Mouse (Mus musculus) ES-E14 (cell line): Measurements from ENCODE around the gene Nup188. TPM values are rescaled to one million over a fixed set of nuclear protein-coding genes. Genes with fewer than 3 reads are reported as not detected.

Source experiments
- DNase-seq: peaks from one replicate; pipeline ENCODE4 v3.0.0-alpha.2; 2013; ENCODE audit warnings: low read depth, low spot score
- H3K27ac ChIP-seq: 2 replicates; pipeline ENCODE4 v1.5.1; 2012; ENCODE audit warnings: low read depth, mild to moderate bottlenecking, low read length, moderate library complexity, mixed read lengths; ENCODE audit not compliant: poor library complexity, insufficient read depth, severe bottlenecking
- H3K36me3 ChIP-seq: 2 replicates; pipeline ENCODE4 v1.6.1; 2012; ENCODE audit warnings: mild to moderate bottlenecking, low read length, moderate library complexity, mixed read lengths; ENCODE audit not compliant: control insufficient read depth, poor library complexity, insufficient read depth, severe bottlenecking
- H3K4me1 ChIP-seq, 2 experiments: fragments of 150-350 bp in 1 of 2; sonication (generic) in 1 of 2; 2 replicates each; pipeline ENCODE4 v1.6.1; 2012; ENCODE audit warnings: low read length in 2 of 2, mild to moderate bottlenecking in 1 of 2, mixed read lengths in 1 of 2; ENCODE audit not compliant: control insufficient read depth in 2 of 2, insufficient read depth in 2 of 2, poor library complexity in 1 of 2
- H3K4me3 ChIP-seq, 2 experiments: fragments of 150-350 bp in 1 of 2; sonication (generic) in 1 of 2; 2 replicates each; pipeline ENCODE4 v1.5.1; 2012; ENCODE audit warnings: low read length in 2 of 2, low read depth in 1 of 2, mild to moderate bottlenecking in 1 of 2, mixed read lengths in 1 of 2; ENCODE audit not compliant: insufficient read depth in 1 of 2, poor library complexity in 1 of 2, severe bottlenecking in 1 of 2
- H3K9ac ChIP-seq: 2 replicates; pipeline ENCODE4 v1.6.1; 2012; ENCODE audit warnings: low read depth, mild to moderate bottlenecking, low read length, mixed read lengths; ENCODE audit not compliant: poor library complexity, insufficient read depth, severe bottlenecking
- H3K9me3 ChIP-seq: fragments of 150-350 bp; sonication (generic); 2 replicates; pipeline ENCODE4 v1.6.1; 2012; ENCODE audit warnings: low read depth, mild to moderate bottlenecking, low read length; ENCODE audit not compliant: control insufficient read depth, insufficient read depth
- CHD2 ChIP-seq: IDR thresholded peaks from 2 replicates; pipeline ENCODE4 v1.6.1; 2014; ENCODE audit warnings: mild to moderate bottlenecking, low read depth, low read length, inconsistent platforms
- HCFC1 ChIP-seq: IDR thresholded peaks from 2 replicates; pipeline ENCODE4 v1.6.1; 2012; ENCODE audit warnings: low read length, inconsistent platforms, borderline replicate concordance; ENCODE audit not compliant: insufficient read depth
- MAFK ChIP-seq: IDR thresholded peaks from 2 replicates; pipeline ENCODE4 v1.6.1; 2014; ENCODE audit warnings: mild to moderate bottlenecking, low read depth, low read length, inconsistent platforms; ENCODE audit not compliant: insufficient read depth
- ZC3H11A ChIP-seq: IDR thresholded peaks from 2 replicates; pipeline ENCODE4 v1.6.1; 2012; ENCODE audit warnings: low read depth, mild to moderate bottlenecking, inconsistent platforms, low read length, borderline replicate concordance
- ZNF384 ChIP-seq: IDR thresholded peaks from 2 replicates; pipeline ENCODE4 v1.6.1; 2012; ENCODE audit warnings: low read depth, low read length, inconsistent platforms
- in situ Hi-C, 2 experiments: fragments of 600-800 bp; cut with MboI; formaldehyde crosslinking; loops; one replicate each; pipeline ENCODE4 v1.15.1; 2025; ENCODE audit warnings: low sequenced_read_pairs in 2 of 2, inconsistent platforms in 1 of 2; ENCODE audit not compliant: unreplicated experiment in 2 of 2
- total RNA-seq: library from RNA; depleted of rRNA; stranded (reverse); fragments of 300-350 nt; gene quantifications from 2 replicates; pipeline ENCODE4 v1.2.3, GENCODE M21; 2012

Gene Nup188
- total RNA-seq, 1 experiment, result 84.5 TPM

- no peaks in the 10 kb centered on the region for H3K4me1 ChIP-seq
- in situ Hi-C loops, result no loop called here
- no peak for DNase-seq
- peaks cover 51% of the 10 kb centered on the region for H3K36me3 ChIP-seq
- H3K4me3 ChIP-seq, result no peak overlapping the region
- no peak for TF ChIP-seq CHD2
- no peak for TF ChIP-seq ZNF384
- TF ChIP-seq ZC3H11A, result no peak
- TF ChIP-seq HCFC1, result no peak
- no peak for TF ChIP-seq MAFK
- no peak overlapping the region for H3K9ac ChIP-seq
- no peaks in the 10 kb centered on the region for H3K9me3 ChIP-seq
- H3K27ac ChIP-seq, result no peak overlapping the region
Observed at GRCm38 (mm10) chr2:30377721-30378120, 91.5 kb downstream of the Nup188 start.

GRCm38 (mm10) chr2:30379307-30379706 is 93.1 kb downstream of the Nup188 start:
- no peak overlapping the region for H3K4me3 ChIP-seq
- no peak overlapping the region for H3K27ac ChIP-seq
- in situ Hi-C loops, result no loop called here

GRCm38 (mm10) chr2:30380564-30381376 is 94.6 kb downstream of the Nup188 start:
- TF ChIP-seq HCFC1 (no peak), CHD2 (no peak), MAFK (no peak), ZNF384 (no peak), ZC3H11A (no peak)
- in situ Hi-C loops, result no loop called here
- peaks cover 48% of the 10 kb centered on the region for H3K36me3 ChIP-seq
- H3K4me3 ChIP-seq, result no peak overlapping the region
- DNase-seq, result no peak
- no peak overlapping the region for H3K27ac ChIP-seq
- H3K9me3 ChIP-seq, result no peaks in the 10 kb centered on the region
- no peak overlapping the region for H3K9ac ChIP-seq
- H3K4me1 ChIP-seq, result no peaks in the 10 kb centered on the region

More at GRCm38 (mm10) chr2:30379307-30379706, 93.1 kb downstream of the Nup188 start:
- peaks cover 47% of the 10 kb centered on the region for H3K36me3 ChIP-seq
- H3K4me1 ChIP-seq, result no peaks in the 10 kb centered on the region
- H3K9me3 ChIP-seq, result no peaks in the 10 kb centered on the region
- no peak for DNase-seq
- no peak overlapping the region for H3K9ac ChIP-seq
- TF ChIP-seq HCFC1, result no peak
- TF ChIP-seq ZNF384, result no peak
- TF ChIP-seq CHD2, result no peak
- no peak for TF ChIP-seq MAFK
- TF ChIP-seq ZC3H11A, result no peak

GRCm38 (mm10) chr2:30381377-30381725 is 95.2 kb downstream of the Nup188 start:
- in situ Hi-C loops, result no loop called here
- Histone ChIP-seq H3K4me1 (no peaks in the 10 kb centered on the region), H3K4me3 (no peak overlapping the region), H3K9ac (no peak overlapping the region), H3K36me3 (peaks cover 47% of the 10 kb centered on the region), H3K27ac (no peak overlapping the region), H3K9me3 (no peaks in the 10 kb centered on the region)
- DNase-seq, result no peak
- TF ChIP-seq HCFC1 (no peak), CHD2 (no peak), MAFK (no peak), ZC3H11A (no peak)

- Histone ChIP-seq H3K4me3 (no peak overlapping the region), H3K36me3 (peaks cover 22% of the 10 kb centered on the region), H3K9ac (no peak overlapping the region), H3K9me3 (no peaks in the 10 kb centered on the region), H3K4me1 (no peaks in the 10 kb centered on the region), H3K27ac (no peak overlapping the region)
- DNase-seq, result no peak
- in situ Hi-C loops, result no loop called here
- TF ChIP-seq ZC3H11A (no peak), CHD2 (no peak), HCFC1 (no peak), MAFK (no peak), ZNF384 (no peak)
Observed at GRCm38 (mm10) chr2:30384814-30385213, 98.6 kb downstream of the Nup188 start.
